Mouse (Mus musculus): ENCODE measurements at regions not wholly inside any gene's neighbourhood (a gene's known extent, or its start where the extent isn't known, plus 50 kb on each side); places are given as distances from the start of the nearest gene placed in this dataset.

DNA sequence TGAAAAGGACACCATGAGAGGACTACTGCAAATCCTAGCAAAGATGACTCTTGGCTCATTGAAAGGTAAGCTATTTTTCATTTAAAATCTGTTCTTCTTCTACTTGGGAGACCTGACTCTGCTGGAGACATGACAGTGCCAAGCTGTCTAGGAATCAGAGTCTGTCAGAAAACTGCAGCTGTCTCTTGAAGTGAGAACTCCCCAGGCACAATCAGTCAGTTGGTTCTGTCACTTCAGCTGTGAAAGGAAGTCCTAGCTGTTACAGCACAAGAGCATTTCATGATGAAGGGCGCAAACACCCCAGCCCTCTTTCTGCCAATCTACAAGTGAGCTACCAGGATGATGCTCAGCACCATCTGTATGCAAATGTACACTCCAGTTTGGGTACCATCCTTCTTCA is 442.4 kb downstream of the Ipmk start:
- Histone ChIP-seq H3K4me2 (ENCODE audit: low read depth) (no peak overlapping the region), H3K27ac (ENCODE audit: low read depth, low read length) (no peak overlapping the region)
- WGBS = 84% methylated on average over 1 of the region's 1 CpGs

GRCm38 (mm10) chr10:71798638-71799037 is 451.1 kb downstream of the Ipmk start:
- DNase-seq (ENCODE audit: low spot score) (no peak), ATAC-seq (ENCODE audit: insufficient read depth, low FRiP score, low TSS enrichment) (no peak)
- WGBS = 81% methylated on average over 2 of the region's 2 CpGs
- no peaks in the 10 kb centered on the region for H3K36me3 ChIP-seq (ENCODE audit: control insufficient read depth, insufficient read depth, low read length)
- no peak overlapping the region for H3K4me2 ChIP-seq (ENCODE audit: low read depth)
- no peaks in the 10 kb centered on the region for H3K4me1 ChIP-seq (ENCODE audit: control insufficient read depth, insufficient read depth, low read length)
- no peak overlapping the region for H3K27ac ChIP-seq (ENCODE audit: low read depth, low read length)
- no peaks in the 10 kb centered on the region for H3K9me3 ChIP-seq (ENCODE audit: control insufficient read depth, low read length)
- no peak overlapping the region for H3K4me3 ChIP-seq (ENCODE audit: low read depth, low read length)
- H3K27me3 ChIP-seq (ENCODE audit: control insufficient read depth, insufficient read depth, low read length) = no peaks in the 10 kb centered on the region
- no peak overlapping the region for H3K9ac ChIP-seq (ENCODE audit: low read length)

More for the DNA sequence above, 442.4 kb downstream of the Ipmk start:
- Histone ChIP-seq H3K27me3 (ENCODE audit: control insufficient read depth, insufficient read depth, low read length) (no peaks in the 10 kb centered on the region), H3K4me1 (ENCODE audit: control insufficient read depth, insufficient read depth, low read length) (no peaks in the 10 kb centered on the region), H3K36me3 (ENCODE audit: control insufficient read depth, insufficient read depth, low read length) (no peaks in the 10 kb centered on the region), H3K9ac (ENCODE audit: low read length) (no peak overlapping the region), H3K4me3 (ENCODE audit: low read depth, low read length) (no peak overlapping the region), H3K9me3 (ENCODE audit: control insufficient read depth, low read length) (no peaks in the 10 kb centered on the region)
- DNase-seq (ENCODE audit: low spot score) = no peak
- ATAC-seq (ENCODE audit: insufficient read depth, low FRiP score, low TSS enrichment) = no peak

DNA sequence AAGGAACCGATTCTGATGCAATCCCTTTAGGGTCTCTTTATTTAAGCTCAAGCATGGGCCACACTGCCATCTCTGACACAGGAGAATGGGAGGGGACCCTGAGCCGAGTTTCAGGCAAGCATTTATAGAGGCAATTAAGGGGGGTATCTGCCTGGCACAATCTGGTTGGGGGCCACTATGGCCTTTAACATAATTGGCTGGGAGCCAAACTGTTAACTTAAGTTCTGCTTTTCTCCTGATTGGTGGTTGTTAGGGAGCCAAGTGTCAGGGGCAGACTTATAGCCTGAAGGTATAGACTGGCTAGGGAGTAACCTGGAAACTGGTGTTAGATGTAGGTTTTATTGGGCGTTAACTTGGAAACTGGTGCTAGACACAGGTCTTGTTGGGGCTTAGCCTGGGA is 454.9 kb downstream of the Ipmk start:
- no peak for ATAC-seq (ENCODE audit: insufficient read depth, low FRiP score, low TSS enrichment)
- WGBS = 78% methylated on average over 3 of the region's 3 CpGs
- no peak for DNase-seq (ENCODE audit: low spot score)
- Histone ChIP-seq H3K4me3 (ENCODE audit: low read depth, low read length) (no peak overlapping the region), H3K27me3 (ENCODE audit: control insufficient read depth, insufficient read depth, low read length) (no peaks in the 10 kb centered on the region), H3K27ac (ENCODE audit: low read depth, low read length) (no peak overlapping the region), H3K9ac (ENCODE audit: low read length) (no peak overlapping the region), H3K36me3 (ENCODE audit: control insufficient read depth, insufficient read depth, low read length) (no peaks in the 10 kb centered on the region), H3K4me1 (ENCODE audit: control insufficient read depth, insufficient read depth, low read length) (no peaks in the 10 kb centered on the region), H3K4me2 (ENCODE audit: low read depth) (no peak overlapping the region), H3K9me3 (ENCODE audit: control insufficient read depth, low read length) (no peaks in the 10 kb centered on the region)

GRCm38 (mm10) chr10:71832633-71833032 is 485.1 kb downstream of the Ipmk start:
- Histone ChIP-seq H3K9ac (ENCODE audit: low read length) (no peak overlapping the region), H3K4me2 (ENCODE audit: low read depth) (no peak overlapping the region), H3K4me1 (ENCODE audit: control insufficient read depth, insufficient read depth, low read length) (no peaks in the 10 kb centered on the region), H3K36me3 (ENCODE audit: control insufficient read depth, insufficient read depth, low read length) (no peaks in the 10 kb centered on the region), H3K9me3 (ENCODE audit: control insufficient read depth, low read length) (no peaks in the 10 kb centered on the region), H3K27ac (ENCODE audit: low read depth, low read length) (no peak overlapping the region), H3K4me3 (ENCODE audit: low read depth, low read length) (no peak overlapping the region), H3K27me3 (ENCODE audit: control insufficient read depth, insufficient read depth, low read length) (no peaks in the 10 kb centered on the region)
- 79% methylated on average over 2 of the region's 2 CpGs for WGBS
- ATAC-seq (ENCODE audit: insufficient read depth, low FRiP score, low TSS enrichment) (no peak), DNase-seq (ENCODE audit: low spot score) (no peak)

DNA sequence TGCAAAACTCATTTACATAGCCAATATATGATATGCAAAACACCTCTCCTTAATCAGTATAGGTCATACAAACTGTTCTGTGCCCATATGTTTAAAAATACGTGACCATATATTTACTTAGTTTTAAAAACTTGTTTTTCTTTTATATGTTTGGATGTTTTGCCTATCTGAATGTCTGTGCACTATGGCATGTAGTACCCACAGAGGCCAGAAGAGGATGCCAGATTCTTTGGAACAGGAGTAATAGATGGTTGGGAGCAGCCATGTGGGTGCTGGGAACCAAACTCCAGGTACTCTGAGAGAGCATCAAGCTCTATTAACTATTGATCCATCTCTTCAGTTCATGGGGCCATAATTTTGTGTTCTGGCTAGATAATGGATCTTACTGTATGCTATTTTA is 487.5 kb downstream of the Ipmk start:
- Histone ChIP-seq H3K27me3 (ENCODE audit: control insufficient read depth, insufficient read depth, low read length) (no peaks in the 10 kb centered on the region), H3K9ac (ENCODE audit: low read length) (no peak overlapping the region), H3K4me1 (ENCODE audit: control insufficient read depth, insufficient read depth, low read length) (no peaks in the 10 kb centered on the region), H3K27ac (ENCODE audit: low read depth, low read length) (no peak overlapping the region), H3K4me2 (ENCODE audit: low read depth) (no peak overlapping the region), H3K9me3 (ENCODE audit: control insufficient read depth, low read length) (no peaks in the 10 kb centered on the region), H3K36me3 (ENCODE audit: control insufficient read depth, insufficient read depth, low read length) (no peaks in the 10 kb centered on the region), H3K4me3 (ENCODE audit: low read depth, low read length) (no peak overlapping the region)
- DNase-seq (ENCODE audit: low spot score) (no peak), ATAC-seq (ENCODE audit: insufficient read depth, low FRiP score, low TSS enrichment) (no peak)
- WGBS = 72% methylated on average over 1 of the region's 1 CpGs

DNA sequence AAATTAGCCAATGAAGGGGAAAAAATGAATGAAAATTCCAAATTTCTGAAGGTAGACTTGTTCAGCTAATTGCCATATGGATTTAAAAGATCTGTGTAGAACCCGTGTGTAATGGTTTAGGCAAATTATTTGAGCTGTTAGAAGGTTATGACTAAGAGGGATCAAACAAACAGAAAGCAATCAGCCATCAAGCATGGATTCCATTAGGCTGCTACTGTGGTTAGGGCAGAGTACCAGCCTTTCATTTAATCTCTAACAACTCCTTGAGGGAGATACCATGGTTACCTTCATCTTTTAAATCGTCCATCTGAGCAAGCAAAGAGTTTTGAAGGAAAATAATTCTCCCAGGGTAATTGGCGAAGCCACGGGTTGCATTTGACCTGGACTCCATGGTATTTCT is 509.5 kb downstream of the Ipmk start:
- H3K9ac ChIP-seq (ENCODE audit: low read length) = no peak overlapping the region
- no peak overlapping the region for H3K4me3 ChIP-seq (ENCODE audit: low read depth, low read length)
- no peaks in the 10 kb centered on the region for H3K4me1 ChIP-seq (ENCODE audit: control insufficient read depth, insufficient read depth, low read length)
- no peak overlapping the region for H3K4me2 ChIP-seq (ENCODE audit: low read depth)
- H3K9me3 ChIP-seq (ENCODE audit: control insufficient read depth, low read length) = no peaks in the 10 kb centered on the region
- H3K36me3 ChIP-seq (ENCODE audit: control insufficient read depth, insufficient read depth, low read length) = no peaks in the 10 kb centered on the region
- WGBS = 86% methylated on average over 4 of the region's 4 CpGs
- H3K27me3 ChIP-seq (ENCODE audit: control insufficient read depth, insufficient read depth, low read length) = no peaks in the 10 kb centered on the region
- H3K27ac ChIP-seq (ENCODE audit: low read depth, low read length) = no peak overlapping the region
- ATAC-seq (ENCODE audit: insufficient read depth, low FRiP score, low TSS enrichment) = no peak
- no peak for DNase-seq (ENCODE audit: low spot score)

- Histone ChIP-seq H3K9me3 (ENCODE audit: control insufficient read depth, low read length) (no peaks in the 10 kb centered on the region), H3K36me3 (ENCODE audit: control insufficient read depth, insufficient read depth, low read length) (no peaks in the 10 kb centered on the region), H3K4me3 (ENCODE audit: low read depth, low read length) (no peak overlapping the region), H3K27me3 (ENCODE audit: control insufficient read depth, insufficient read depth, low read length) (no peaks in the 10 kb centered on the region), H3K9ac (ENCODE audit: low read length) (no peak overlapping the region), H3K27ac (ENCODE audit: low read depth, low read length) (no peak overlapping the region), H3K4me2 (ENCODE audit: low read depth) (no peak overlapping the region), H3K4me1 (ENCODE audit: control insufficient read depth, insufficient read depth, low read length) (no peaks in the 10 kb centered on the region)
- ATAC-seq (ENCODE audit: insufficient read depth, low FRiP score, low TSS enrichment) = peak; percentile 72; the same call in 1 of the 2 replicates
- WGBS = 54% methylated on average over 8 of the region's 8 CpGs
- peak; percentile 35 for DNase-seq (ENCODE audit: low spot score)
Observed at GRCm38 (mm10) chr10:71857518-71857973, 510.0 kb downstream of the Ipmk start.

- Histone ChIP-seq H3K4me3 (ENCODE audit: low read depth, low read length) (no peak overlapping the region), H3K27ac (ENCODE audit: low read depth, low read length) (no peak overlapping the region), H3K4me2 (ENCODE audit: low read depth) (no peak overlapping the region), H3K36me3 (ENCODE audit: control insufficient read depth, insufficient read depth, low read length) (no peaks in the 10 kb centered on the region), H3K4me1 (ENCODE audit: control insufficient read depth, insufficient read depth, low read length) (no peaks in the 10 kb centered on the region), H3K9ac (ENCODE audit: low read length) (no peak overlapping the region), H3K9me3 (ENCODE audit: control insufficient read depth, low read length) (no peaks in the 10 kb centered on the region), H3K27me3 (ENCODE audit: control insufficient read depth, insufficient read depth, low read length) (no peaks in the 10 kb centered on the region)
- ATAC-seq (ENCODE audit: insufficient read depth, low FRiP score, low TSS enrichment) (no peak), DNase-seq (ENCODE audit: low spot score) (no peak)
- whole genome bisulfite sequencing = 79% methylated on average over 2 of the region's 2 CpGs
Observed at GRCm38 (mm10) chr10:71893726-71894125, 546.2 kb downstream of the Ipmk start.

- no peak overlapping the region for H3K27ac ChIP-seq (ENCODE audit: low read depth, low read length)
- ATAC-seq (ENCODE audit: insufficient read depth, low FRiP score, low TSS enrichment) (no peak), DNase-seq (ENCODE audit: low spot score) (no peak)
- H3K36me3 ChIP-seq (ENCODE audit: control insufficient read depth, insufficient read depth, low read length) = no peaks in the 10 kb centered on the region
- no peaks in the 10 kb centered on the region for H3K9me3 ChIP-seq (ENCODE audit: control insufficient read depth, low read length)
- WGBS = 74% methylated on average over 4 of the region's 4 CpGs
- no peaks in the 10 kb centered on the region for H3K4me1 ChIP-seq (ENCODE audit: control insufficient read depth, insufficient read depth, low read length)
- H3K4me3 ChIP-seq (ENCODE audit: low read depth, low read length) = no peak overlapping the region
- no peak overlapping the region for H3K4me2 ChIP-seq (ENCODE audit: low read depth)
- no peaks in the 10 kb centered on the region for H3K27me3 ChIP-seq (ENCODE audit: control insufficient read depth, insufficient read depth, low read length)
- H3K9ac ChIP-seq (ENCODE audit: low read length) = no peak overlapping the region
Observed at GRCm38 (mm10) chr10:71905029-71905428, 557.5 kb downstream of the Ipmk start.

Data from neural tube, embryonic 11.5 days (tissue).